Mouse (Mus musculus) bone marrow macrophage, adult 2 months (primary cell): ENCODE data around the gene Dhdh. TPM values are rescaled to one million over a fixed set of nuclear protein-coding genes. Genes with fewer than 3 reads are reported as not detected.

Source experiments
- H3K27ac ChIP-seq: 2 replicates; pipeline ENCODE4 v1.5.1; 2012; ENCODE audit warnings: low read depth, low read length; ENCODE audit not compliant: insufficient read depth
- H3K4me1 ChIP-seq: 2 replicates; pipeline ENCODE4 v1.6.1; 2012; ENCODE audit warnings: low read length; ENCODE audit not compliant: control insufficient read depth, insufficient read depth
- H3K4me3 ChIP-seq: 2 replicates; pipeline ENCODE4 v1.5.1; 2012; ENCODE audit warnings: mild to moderate bottlenecking, low read length, moderate library complexity; ENCODE audit not compliant: insufficient read depth
- CTCF ChIP-seq: IDR thresholded peaks from 2 replicates; pipeline ENCODE4 v1.5.1; 2012; ENCODE audit warnings: low read depth, mild to moderate bottlenecking, low read length, moderate library complexity
- POLR2A ChIP-seq: IDR thresholded peaks from 2 replicates; pipeline ENCODE4 v1.6.1; 2012; ENCODE audit warnings: mild to moderate bottlenecking, low read depth, low read length, borderline replicate concordance
- polyA plus RNA-seq: library from polyadenylated mRNA; stranded (reverse); fragments of >200 nt; gene quantifications from 2 replicates; pipeline ENCODE4 v1.2.4, GENCODE M21; 2012; ENCODE audit not compliant: missing spikeins, insufficient read depth, insufficient read length

Gene Dhdh
- polyA plus RNA-seq, 1 experiment = 22.0 TPM

DNA sequence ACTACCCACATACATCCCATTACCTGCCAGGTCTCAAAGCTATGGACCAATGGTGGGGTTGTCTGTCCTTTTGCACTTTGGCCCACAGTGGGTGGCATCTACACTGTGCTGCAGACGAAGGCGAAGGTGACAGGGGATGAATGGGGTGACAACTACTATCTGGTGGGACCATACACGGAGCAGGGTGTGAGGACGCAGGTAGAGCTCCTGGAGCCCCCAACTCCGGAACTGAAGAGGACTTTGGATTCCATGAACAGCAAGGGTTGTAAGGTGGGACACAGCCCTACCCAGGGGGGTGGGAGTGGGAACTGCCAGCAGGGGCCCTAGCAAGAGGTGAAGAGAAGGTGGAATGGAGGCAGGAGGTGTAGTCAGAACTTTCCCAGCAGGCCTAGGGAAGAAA, 52.2 kb downstream of the Dhdh start:
- peaks cover 20% of the 10 kb centered on the region for H3K4me1 ChIP-seq
- H3K27ac ChIP-seq = no peak overlapping the region
- TF ChIP-seq POLR2A = no peak
- TF ChIP-seq CTCF = no peak
- H3K4me3 ChIP-seq = no peak overlapping the region

DNA sequence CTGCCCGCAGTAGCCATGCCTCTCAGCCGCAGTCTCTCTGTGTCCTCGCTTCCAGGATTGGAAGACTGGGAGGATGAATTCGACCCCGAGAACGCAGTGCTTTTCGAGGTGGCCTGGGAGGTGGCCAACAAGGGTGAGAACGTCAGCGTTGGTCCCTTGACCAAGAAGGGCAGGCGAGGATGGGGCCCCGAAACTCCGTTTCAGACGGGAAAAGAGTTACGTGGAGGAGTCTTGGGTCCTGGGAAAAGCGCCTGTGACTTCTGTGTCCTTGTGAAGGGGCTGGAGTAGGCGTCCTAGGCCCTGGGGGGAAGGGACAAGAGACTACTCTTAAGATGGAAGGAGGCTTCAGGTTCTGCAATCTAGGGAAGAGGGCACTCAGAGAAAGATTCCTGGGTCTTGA, 53.6 kb downstream of the Dhdh start:
- TF ChIP-seq POLR2A = no peak
- TF ChIP-seq CTCF = no peak
- Histone ChIP-seq H3K4me1 (peaks cover 20% of the 10 kb centered on the region), H3K27ac (peak overlapping the region; percentile 31), H3K4me3 (peak overlapping the region; percentile 81)

DNA sequence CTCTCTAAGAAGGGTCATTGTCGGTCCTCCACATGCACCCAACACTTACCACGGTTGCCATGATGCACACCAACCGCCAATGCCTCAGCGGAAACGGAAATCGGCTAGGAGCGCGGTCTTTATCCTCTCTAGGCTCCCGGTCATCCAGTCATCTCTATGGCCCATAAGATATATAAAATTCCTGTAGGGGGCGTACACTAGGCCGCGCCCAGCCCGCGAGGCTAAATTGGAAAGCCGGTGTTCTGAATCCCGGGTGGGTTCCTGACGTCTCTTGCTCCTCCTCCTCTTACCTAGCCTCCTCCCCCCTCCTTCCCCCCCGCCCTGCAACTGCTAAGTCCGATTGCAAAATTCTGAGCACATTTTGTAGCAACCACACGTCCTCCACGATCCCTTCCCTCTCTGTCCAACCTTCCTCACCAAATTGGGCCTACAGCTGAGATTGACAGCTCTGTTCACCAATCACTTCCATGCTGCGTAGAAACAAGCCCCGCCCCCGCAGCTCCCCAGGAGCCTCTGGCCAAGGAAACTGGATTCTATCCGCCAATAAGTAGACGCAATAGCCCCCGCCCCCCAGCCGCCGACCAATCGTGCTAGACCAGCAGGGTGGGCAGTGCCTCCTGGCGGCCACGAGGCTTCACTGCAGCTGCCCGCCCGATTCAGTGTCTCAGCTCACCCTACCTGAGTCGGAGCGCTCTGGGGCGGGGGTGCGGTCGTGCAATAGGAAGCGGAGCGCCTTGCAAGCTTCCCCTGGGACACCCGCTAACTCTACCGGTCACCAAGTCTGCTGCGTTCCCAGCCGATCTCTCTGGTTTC, 54.2 kb downstream of the Dhdh start, which contains the start of gene Gys1:
Gene Gys1, plus strand, starts transcription at position 642 of the 813 bp plus-strand sequence.
- Histone ChIP-seq H3K4me1 (peaks cover 20% of the 10 kb centered on the region), H3K27ac (peak within 1 kb of the TSS; percentile 31), H3K4me3 (peak within 1 kb of the TSS; percentile 81)
- TF ChIP-seq CTCF = peak; percentile 51
- no peak for TF ChIP-seq POLR2A

GRCm38 (mm10) chr7:45433835-45434202, 54.8 kb downstream of the Dhdh start:
- Histone ChIP-seq H3K4me3 (peak overlapping the region; percentile 72), H3K27ac (peak overlapping the region; percentile 19), H3K4me1 (peaks cover 20% of the 10 kb centered on the region)
- TF ChIP-seq POLR2A (no peak), CTCF (no peak)

- TF ChIP-seq POLR2A = no peak
- no peak for TF ChIP-seq CTCF
- H3K27ac ChIP-seq = no peak overlapping the region
- H3K4me1 ChIP-seq = no peaks in the 10 kb centered on the region
- H3K4me3 ChIP-seq = no peak overlapping the region
These were observed 62.0 kb downstream of the Dhdh start for GRCm38 (mm10) chr7:45426556-45426955.

GRCm38 (mm10) chr7:45421194-45421593, 67.4 kb downstream of the Dhdh start:
- Histone ChIP-seq H3K4me3 (no peak overlapping the region), H3K27ac (no peak overlapping the region), H3K4me1 (no peaks in the 10 kb centered on the region)
- TF ChIP-seq CTCF (no peak), POLR2A (no peak)

Other genes starting within 250 kb of the Dhdh start
- gene Cd37, start 249.7 kb downstream of the Dhdh start, polyA plus RNA-seq = 238 and 243 TPM in 2 replicates
- not detected in 2 replicates for gene Slc6a16, start 247.7 kb downstream of the Dhdh start, polyA plus RNA-seq
- gene Slc6a21, start 211.3 kb downstream of the Dhdh start, polyA plus RNA-seq = not detected in 2 replicates
- 14.1 and 16.0 TPM in 2 replicates for gene Trpm4, start 155.0 kb downstream of the Dhdh start, polyA plus RNA-seq
- gene Hrc, start 153.5 kb downstream of the Dhdh start, polyA plus RNA-seq = not detected in 2 replicates
- 1.6 and 1.8 TPM in 2 replicates for gene Ppfia3, start 121.8 kb downstream of the Dhdh start, polyA plus RNA-seq
- 3.0 and 3.6 TPM in 2 replicates for gene Lin7b, start 118.2 kb downstream of the Dhdh start, polyA plus RNA-seq
- 385 and 416 TPM in 2 replicates for gene Snrnp70, start 93.1 kb downstream of the Dhdh start, polyA plus RNA-seq
- gene Kcna7, start 83.2 kb downstream of the Dhdh start, polyA plus RNA-seq = not detected in 2 replicates
- gene Ntf5, start 75.1 kb downstream of the Dhdh start, polyA plus RNA-seq = not detected in 2 replicates
- not detected in 2 replicates for gene Lhb, start 68.0 kb downstream of the Dhdh start, polyA plus RNA-seq
- gene Gys1, start 54.0 kb downstream of the Dhdh start, polyA plus RNA-seq = 12.8 and 14.3 TPM in 2 replicates
- gene Ruvbl2, start 50.7 kb downstream of the Dhdh start, polyA plus RNA-seq = 26.0 and 43.8 TPM in 2 replicates
- gene Ftl1, start 28.9 kb downstream of the Dhdh start, polyA plus RNA-seq = 18,510 and 20,120 TPM in 2 replicates
- gene Bax, start 21.9 kb downstream of the Dhdh start, polyA plus RNA-seq = 196 and 209 TPM in 2 replicates
- not detected in 2 replicates for gene Tulp2, start 6.9 kb downstream of the Dhdh start, polyA plus RNA-seq
- gene Gm45808, start 2.0 kb downstream of the Dhdh start, polyA plus RNA-seq = 1.1 TPM in 1 of 2 replicates, not detected in the other
- gene Nucb1, start 21.6 kb upstream of the Dhdh start, polyA plus RNA-seq = 278 and 296 TPM in 2 replicates
- 21.3 and 26.7 TPM in 2 replicates for gene Ppp1r15a, start 37.5 kb upstream of the Dhdh start, polyA plus RNA-seq
- 1.0 and 1.6 TPM in 2 replicates for gene Plekha4, start 37.5 kb upstream of the Dhdh start, polyA plus RNA-seq
- gene Hsd17b14, start 66.1 kb upstream of the Dhdh start, polyA plus RNA-seq = 2.0 and 2.5 TPM in 2 replicates
- 87.0 and 93.0 TPM in 2 replicates for gene Bcat2, start 81.3 kb upstream of the Dhdh start, polyA plus RNA-seq
- gene Fgf21, start 126.7 kb upstream of the Dhdh start, polyA plus RNA-seq = not detected in 2 replicates
- gene Fut1, start 128.5 kb upstream of the Dhdh start, polyA plus RNA-seq = not detected in 2 replicates
- not detected in 2 replicates for gene Izumo1, start 133.0 kb upstream of the Dhdh start, polyA plus RNA-seq
- gene Rasip1, start 138.7 kb upstream of the Dhdh start, polyA plus RNA-seq = 0.40 TPM in 1 of 2 replicates, not detected in the other
- gene Mamstr, start 151.2 kb upstream of the Dhdh start, polyA plus RNA-seq = not detected in 2 replicates
- not detected in 2 replicates for gene Fut2, start 177.6 kb upstream of the Dhdh start, polyA plus RNA-seq
- not detected in 2 replicates for gene Ntn5, start 195.2 kb upstream of the Dhdh start, polyA plus RNA-seq
- not detected in 2 replicates for gene Sec1, start 205.6 kb upstream of the Dhdh start, polyA plus RNA-seq
- 1.3 and 1.9 TPM in 2 replicates for gene Car11, start 211.0 kb upstream of the Dhdh start, polyA plus RNA-seq
- 85.2 and 85.6 TPM in 2 replicates for gene Dbp, start 216.3 kb upstream of the Dhdh start, polyA plus RNA-seq
- 802 and 833 TPM in 2 replicates for gene Rpl18, start 226.7 kb upstream of the Dhdh start, polyA plus RNA-seq
- 51.2 and 56.1 TPM in 2 replicates for gene Sphk2, start 229.2 kb upstream of the Dhdh start, polyA plus RNA-seq
- gene Fam83e, start 232.4 kb upstream of the Dhdh start, polyA plus RNA-seq = not detected in 2 replicates
- not detected in 2 replicates for gene Spaca4, start 237.0 kb upstream of the Dhdh start, polyA plus RNA-seq